Mouse (Mus musculus): Measurements from ENCODE around the gene Crebzf. TPM values are rescaled to one million over a fixed set of nuclear protein-coding genes. Genes with fewer than 3 reads are reported as not detected.

The Crebzf gene
- polyA plus RNA-seq, 1 experiment from 2014 or later, result 47.4 TPM

- H3K9me3 ChIP-seq (ENCODE audit: low read depth, low read length), result no peaks in the 10 kb centered on the region
- no peak overlapping the region for H3K4me3 ChIP-seq (ENCODE audit: low read depth, low read length)
- H3K9ac ChIP-seq, result no peak overlapping the region
- DNase-seq (no peak), ATAC-seq (ENCODE audit: insufficient read depth) (no peak)
- no peak for TF ChIP-seq CTCF (IDR thresholded peaks at IDR 0.05; ENCODE audit: low read depth)
- WGBS, result 75% methylated on average over 4 of the region's 4 CpGs
- H3K4me1 ChIP-seq (ENCODE audit: insufficient read depth), result no peaks in the 10 kb centered on the region
- H3K27me3 ChIP-seq (ENCODE audit: insufficient read depth, low read length), result no peaks in the 10 kb centered on the region
- H3K4me2 ChIP-seq, result no peak overlapping the region
- H3K36me3 ChIP-seq (ENCODE audit: insufficient read depth), result peaks cover 4% of the 10 kb centered on the region; the same call in 1 of the 2 replicates
- no peak overlapping the region for H3K27ac ChIP-seq (ENCODE audit: low read depth)
These were observed 2.5 kb upstream of the Crebzf start for GRCm38 (mm10) chr7:90440044-90440443.

DNA sequence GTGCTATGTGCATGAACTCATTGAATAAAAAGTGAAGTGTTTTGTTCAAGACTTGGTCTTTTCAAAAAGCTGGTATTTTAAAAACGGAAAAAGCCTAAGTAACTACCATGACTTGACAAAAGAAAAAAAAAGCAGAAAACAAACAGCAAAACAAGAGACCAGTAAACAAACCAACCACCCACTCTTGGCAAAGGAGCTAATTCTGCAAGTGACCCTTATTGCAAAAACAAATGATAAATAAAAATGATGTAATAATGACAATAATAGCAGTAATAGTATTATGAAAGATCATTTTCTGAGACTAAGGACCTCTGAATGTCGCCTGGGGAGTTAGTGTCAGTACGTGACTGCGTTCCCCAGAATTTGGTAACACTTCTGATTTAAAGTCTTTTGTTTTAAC lies 459 bp upstream of the Crebzf start:
- H3K9me3 ChIP-seq (ENCODE audit: low read depth, low read length), result no peaks in the 10 kb centered on the region
- H3K9ac ChIP-seq, result peak overlapping the region; percentile 98
- DNase-seq, result peak; percentile 44
- peak overlapping the region; percentile 97 for H3K4me3 ChIP-seq (ENCODE audit: low read depth, low read length)
- H3K27ac ChIP-seq (ENCODE audit: low read depth), result peak overlapping the region; percentile 55; the same call in 1 of the 2 replicates
- H3K27me3 ChIP-seq (ENCODE audit: insufficient read depth, low read length), result no peaks in the 10 kb centered on the region
- peak; percentile 7; the same call in 1 of the 2 replicates for ATAC-seq (ENCODE audit: insufficient read depth)
- no peak for TF ChIP-seq CTCF (IDR thresholded peaks at IDR 0.05; ENCODE audit: low read depth)
- peak overlapping the region; percentile 98 for H3K4me2 ChIP-seq
- no peaks in the 10 kb centered on the region for H3K4me1 ChIP-seq (ENCODE audit: insufficient read depth)
- 16% methylated on average over 4 of the region's 4 CpGs for WGBS
- H3K36me3 ChIP-seq (ENCODE audit: insufficient read depth), result peaks cover 8% of the 10 kb centered on the region; the same call in 1 of the 2 replicates

DNA sequence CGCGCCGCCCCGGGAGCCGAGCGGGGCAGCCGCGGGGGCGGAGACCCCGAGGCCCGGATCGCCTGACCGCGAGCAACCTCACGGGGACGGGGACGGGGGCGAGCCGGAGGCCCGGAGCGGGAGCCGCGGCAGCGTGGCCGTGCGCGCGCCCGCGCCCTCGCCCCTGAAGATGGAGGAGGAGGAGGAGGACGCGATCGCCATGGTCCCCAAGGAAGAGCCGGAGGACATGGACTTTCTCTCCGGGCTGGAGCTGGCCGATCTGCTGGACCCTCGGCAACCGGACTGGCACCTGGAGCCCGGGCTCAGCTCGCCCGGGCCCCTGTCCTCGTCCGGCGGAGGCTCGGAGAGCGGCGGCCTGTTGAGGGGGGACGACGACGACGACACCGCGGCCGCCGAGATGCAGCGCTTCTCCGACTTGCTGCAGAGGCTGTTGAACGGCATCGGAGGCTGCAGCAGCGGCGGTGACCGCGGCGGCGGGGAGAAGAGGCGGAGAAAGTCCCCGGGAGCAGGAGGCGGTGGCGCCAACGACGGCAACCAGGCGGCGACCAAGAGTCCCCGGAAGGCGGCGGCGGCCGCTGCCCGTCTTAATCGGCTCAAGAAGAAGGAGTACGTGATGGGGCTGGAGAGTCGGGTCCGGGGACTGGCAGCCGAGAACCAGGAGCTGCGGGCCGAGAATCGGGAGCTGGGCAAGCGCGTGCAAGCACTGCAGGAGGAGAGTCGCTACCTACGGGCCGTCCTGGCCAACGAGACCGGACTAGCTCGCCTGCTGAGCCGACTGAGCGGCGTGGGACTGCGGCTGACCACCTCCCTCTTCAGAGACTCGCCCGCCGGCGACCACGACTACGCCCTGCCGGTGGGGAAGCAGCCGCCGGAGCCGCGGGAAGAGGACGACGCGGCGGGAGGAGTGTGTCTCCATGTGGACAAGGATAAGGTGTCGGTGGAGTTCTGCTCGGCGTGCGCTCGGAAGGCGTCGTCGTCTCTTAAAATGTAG lies 867 bp downstream of the Crebzf start:
- Histone ChIP-seq H3K4me2 (peak overlapping the region; percentile 98), H3K36me3 (ENCODE audit: insufficient read depth) (peaks cover 20% of the 10 kb centered on the region), H3K4me1 (ENCODE audit: insufficient read depth) (no peaks in the 10 kb centered on the region), H3K27me3 (ENCODE audit: insufficient read depth, low read length) (no peaks in the 10 kb centered on the region), H3K9me3 (ENCODE audit: low read depth, low read length) (no peaks in the 10 kb centered on the region), H3K27ac (ENCODE audit: low read depth) (peak overlapping the region; percentile 98), H3K4me3 (ENCODE audit: low read depth, low read length) (peak overlapping the region; percentile 97), H3K9ac (peak overlapping the region; percentile 98)
- TF ChIP-seq CTCF (IDR thresholded peaks at IDR 0.05; ENCODE audit: low read depth), result peak; percentile 40
- peak; percentile 72 for ATAC-seq (ENCODE audit: insufficient read depth)
- DNase-seq, result peak; percentile 75
- under 1% methylated on average over 123 of the region's 123 CpGs for WGBS

- TF ChIP-seq CTCF (IDR thresholded peaks at IDR 0.05; ENCODE audit: low read depth), result no peak
- Histone ChIP-seq H3K4me2 (peak overlapping the region; percentile 98), H3K9me3 (ENCODE audit: low read depth, low read length) (no peaks in the 10 kb centered on the region), H3K36me3 (ENCODE audit: insufficient read depth) (peaks cover 23% of the 10 kb centered on the region), H3K9ac (peak overlapping the region; percentile 98), H3K4me3 (ENCODE audit: low read depth, low read length) (peak overlapping the region; percentile 97), H3K4me1 (ENCODE audit: insufficient read depth) (no peaks in the 10 kb centered on the region), H3K27me3 (ENCODE audit: insufficient read depth, low read length) (no peaks in the 10 kb centered on the region), H3K27ac (ENCODE audit: low read depth) (no peak overlapping the region)
- DNase-seq (peak; percentile 39), ATAC-seq (ENCODE audit: insufficient read depth) (no peak)
- WGBS, result 0% methylated on average over 6 of the region's 6 CpGs
These were observed 1.7 kb downstream of the Crebzf start for GRCm38 (mm10) chr7:90444206-90444605.

GRCm38 (mm10) chr7:90456149-90456844 lies 13.8 kb downstream of the Crebzf start:
- ATAC-seq (ENCODE audit: insufficient read depth) (no peak), DNase-seq (no peak)
- Histone ChIP-seq H3K36me3 (ENCODE audit: insufficient read depth) (peaks cover 26% of the 10 kb centered on the region), H3K27me3 (ENCODE audit: insufficient read depth, low read length) (no peaks in the 10 kb centered on the region), H3K4me2 (peak overlapping the region; percentile 76), H3K9me3 (ENCODE audit: low read depth, low read length) (no peaks in the 10 kb centered on the region), H3K4me1 (ENCODE audit: insufficient read depth) (no peaks in the 10 kb centered on the region), H3K27ac (ENCODE audit: low read depth) (peak overlapping the region; percentile 83), H3K4me3 (ENCODE audit: low read depth, low read length) (peak overlapping the region; percentile 65), H3K9ac (peak overlapping the region; percentile 61)
- no peak for TF ChIP-seq CTCF (IDR thresholded peaks at IDR 0.05; ENCODE audit: low read depth)
- WGBS, result 22% methylated on average over 7 of the region's 7 CpGs

GRCm38 (mm10) chr7:90456845-90457468 lies 14.4 kb downstream of the Crebzf start, which contains the start of gene Tmem126a:
Tmem126a (minus strand) TSS chr7:90457229.
- H3K9me3 ChIP-seq (ENCODE audit: low read depth, low read length), result no peaks in the 10 kb centered on the region
- H3K27ac ChIP-seq (ENCODE audit: low read depth), result peak within 1 kb of the TSS; percentile 83
- no peaks in the 10 kb centered on the region for H3K27me3 ChIP-seq (ENCODE audit: insufficient read depth, low read length)
- peak within 1 kb of the TSS; percentile 65 for H3K4me3 ChIP-seq (ENCODE audit: low read depth, low read length)
- DNase-seq, result peak; percentile 93
- under 1% methylated on average over 41 of the region's 41 CpGs for WGBS
- peak within 1 kb of the TSS; percentile 61 for H3K9ac ChIP-seq
- peak; percentile 60 for TF ChIP-seq CTCF (IDR thresholded peaks at IDR 0.05; ENCODE audit: low read depth)
- ATAC-seq (ENCODE audit: insufficient read depth), result peak; percentile 98
- no peaks in the 10 kb centered on the region for H3K4me1 ChIP-seq (ENCODE audit: insufficient read depth)
- peak within 1 kb of the TSS; percentile 76 for H3K4me2 ChIP-seq
- peaks cover 19% of the 10 kb centered on the region for H3K36me3 ChIP-seq (ENCODE audit: insufficient read depth)
